Mouse (Mus musculus) heart, postnatal 25 days (tissue): ENCODE measurements at regions not wholly inside any gene's neighbourhood (a gene's known extent, or its start where the extent isn't known, plus 50 kb on each side); places are given as distances from the start of the nearest gene placed in this dataset.

Experiments
- DNase-seq: peaks from one replicate; pipeline ENCODE4 v3.0.0; 2022; ENCODE audit warnings: low spot score
- intact Hi-C: fragments of 180-260 bp; cut with DNase I; formaldehyde crosslinking; loops from one replicate; pipeline ENCODE4 v1.15.1; 2025

GRCm38 (mm10) chr5:46278190-46278589, 420.8 kb upstream of the Lcorl start:
- no peak for DNase-seq
- intact Hi-C loops = no loop called here

- intact Hi-C loops = no loop called here
- no peak for DNase-seq
These were observed 399.3 kb upstream of the Lcorl start for GRCm38 (mm10) chr5:46256730-46257129.

GRCm38 (mm10) chr5:46253940-46254339, 396.5 kb upstream of the Lcorl start:
- DNase-seq = no peak
- intact Hi-C loops = no loop called here

- no peak for DNase-seq
- intact Hi-C loops = no loop called here
These were observed 378.1 kb upstream of the Lcorl start for GRCm38 (mm10) chr5:46235364-46236067.

GRCm38 (mm10) chr5:46232780-46233179, 375.4 kb upstream of the Lcorl start:
- intact Hi-C loops = no loop called here
- DNase-seq = no peak

GRCm38 (mm10) chr5:46228667-46229066, 371.3 kb upstream of the Lcorl start:
- intact Hi-C loops = no loop called here
- DNase-seq = no peak

- no peak for DNase-seq
- intact Hi-C loops = no loop called here
These were observed 355.5 kb upstream of the Lcorl start for GRCm38 (mm10) chr5:46212845-46213468.

- no peak for DNase-seq
- intact Hi-C loops = no loop called here
These were observed 351.7 kb upstream of the Lcorl start for GRCm38 (mm10) chr5:46209076-46209475.

GRCm38 (mm10) chr5:46203744-46204143, 346.3 kb upstream of the Lcorl start:
- intact Hi-C loops = no loop called here
- DNase-seq = no peak

- no peak for DNase-seq
- intact Hi-C loops = no loop called here
These were observed 345.0 kb upstream of the Lcorl start for GRCm38 (mm10) chr5:46202457-46202772.

- intact Hi-C loops = no loop called here
These were observed 344.4 kb upstream of the Lcorl start for GRCm38 (mm10) chr5:46201639-46202456.

GRCm38 (mm10) chr5:46186908-46187307, 329.5 kb upstream of the Lcorl start:
- intact Hi-C loops = no loop called here
- no peak for DNase-seq

More at GRCm38 (mm10) chr5:46201639-46202456, 344.4 kb upstream of the Lcorl start:
- DNase-seq = no peak

GRCm38 (mm10) chr5:46182157-46182556, 324.7 kb upstream of the Lcorl start:
- intact Hi-C loops = no loop called here
- no peak for DNase-seq

GRCm38 (mm10) chr5:46172315-46172714, 314.9 kb upstream of the Lcorl start:
- intact Hi-C loops = no loop called here
- no peak for DNase-seq

- intact Hi-C loops = no loop called here
- DNase-seq = no peak
These were observed 303.4 kb upstream of the Lcorl start for GRCm38 (mm10) chr5:46160774-46161173.

GRCm38 (mm10) chr5:46151973-46152372, 294.6 kb upstream of the Lcorl start:
- no peak for DNase-seq
- intact Hi-C loops = no loop called here

GRCm38 (mm10) chr5:46150825-46151224, 293.4 kb upstream of the Lcorl start:
- DNase-seq = no peak
- intact Hi-C loops = no loop called here

- DNase-seq = no peak
- intact Hi-C loops = no loop called here
These were observed 292.6 kb upstream of the Lcorl start for GRCm38 (mm10) chr5:46149851-46150615.

GRCm38 (mm10) chr5:46139024-46139423, 281.6 kb upstream of the Lcorl start:
- intact Hi-C loops = no loop called here
- DNase-seq = no peak

- intact Hi-C loops = no loop called here
- no peak for DNase-seq
These were observed 280.3 kb upstream of the Lcorl start for GRCm38 (mm10) chr5:46137695-46138094.
